Mouse (Mus musculus) right cerebral cortex, postnatal 25 days (tissue): ENCODE measurements around the gene Tpd52l2.

Experiments
- DNase-seq: peaks from one replicate; pipeline ENCODE4 v3.0.0; 2022

Gene Tpd52l2

GRCm38 (mm10) chr2:181496831-181497547, at the start of gene Tpd52l2:
Tpd52l2 (plus strand) TSS chr2:181497142.
- DNase-seq: peak; percentile 88

- no peak for DNase-seq
Observed at GRCm38 (mm10) chr2:181452181-181452580, 44.8 kb upstream of the Tpd52l2 start.

GRCm38 (mm10) chr2:181453274-181453673, 43.7 kb upstream of the Tpd52l2 start:
- DNase-seq: no peak

GRCm38 (mm10) chr2:181455899-181456298, 41.0 kb upstream of the Tpd52l2 start:
- DNase-seq: no peak

GRCm38 (mm10) chr2:181457831-181458230, 39.1 kb upstream of the Tpd52l2 start:
- no peak for DNase-seq

- peak; percentile 17 for DNase-seq
Observed at GRCm38 (mm10) chr2:181458411-181459152, 38.4 kb upstream of the Tpd52l2 start.

- DNase-seq: peak; percentile 76
Observed at GRCm38 (mm10) chr2:181459153-181459672, 37.7 kb upstream of the Tpd52l2 start, which contains the start of gene Zbtb46. Zbtb46 (minus strand) TSS chr2:181459426.

- DNase-seq: peak; percentile 31
Observed at GRCm38 (mm10) chr2:181459673-181460621, 37.0 kb upstream of the Tpd52l2 start.

DNA sequence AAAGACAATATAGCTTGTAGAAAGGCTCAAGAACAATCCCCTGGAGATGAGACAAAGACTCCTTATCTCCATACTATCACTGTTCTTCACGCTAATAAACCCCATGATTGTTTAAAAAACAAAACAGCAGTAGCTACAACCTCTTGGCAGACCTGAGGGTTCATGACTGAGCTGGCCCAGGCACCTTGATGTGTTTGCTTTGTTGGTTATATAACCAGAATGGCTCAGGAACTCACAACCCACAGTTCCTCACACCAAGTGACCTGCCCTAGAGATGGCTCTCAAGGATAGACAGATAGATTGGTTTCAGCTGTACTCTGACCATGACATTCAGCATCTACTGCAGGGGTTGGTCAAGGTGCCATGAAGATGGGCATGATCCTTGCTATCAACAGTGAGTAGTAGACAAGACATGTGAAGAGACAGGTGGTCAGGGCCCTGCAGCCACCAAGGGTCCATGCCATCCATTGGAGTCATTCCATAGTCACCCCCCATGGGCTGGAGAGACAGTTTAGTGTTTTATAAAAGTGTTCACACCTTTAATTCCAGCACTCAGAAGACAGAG, 35.3 kb upstream of the Tpd52l2 start:
- DNase-seq: no peak

DNA sequence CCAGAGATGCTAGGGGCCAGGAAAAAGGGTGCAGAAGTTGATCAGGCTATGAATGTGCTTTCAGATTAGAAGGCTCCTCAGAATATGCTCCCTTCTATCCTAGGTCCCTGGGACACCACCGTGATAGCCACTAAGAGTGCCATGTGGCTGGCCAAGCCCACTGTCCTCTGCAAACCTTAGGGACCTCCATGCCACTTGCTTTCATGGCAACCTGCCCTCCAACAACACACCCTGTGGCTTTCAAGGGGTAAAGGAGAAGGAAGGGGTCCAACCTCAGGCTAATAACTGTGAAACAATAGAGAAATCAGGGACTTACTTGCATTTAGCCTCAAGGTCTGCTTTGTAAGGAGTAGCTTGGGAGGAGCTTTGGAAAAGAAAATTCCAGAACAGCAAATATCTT, 34.3 kb upstream of the Tpd52l2 start:
- DNase-seq: no peak

- peak; percentile 51 for DNase-seq
Observed at GRCm38 (mm10) chr2:181463008-181463738, 33.8 kb upstream of the Tpd52l2 start.

DNA sequence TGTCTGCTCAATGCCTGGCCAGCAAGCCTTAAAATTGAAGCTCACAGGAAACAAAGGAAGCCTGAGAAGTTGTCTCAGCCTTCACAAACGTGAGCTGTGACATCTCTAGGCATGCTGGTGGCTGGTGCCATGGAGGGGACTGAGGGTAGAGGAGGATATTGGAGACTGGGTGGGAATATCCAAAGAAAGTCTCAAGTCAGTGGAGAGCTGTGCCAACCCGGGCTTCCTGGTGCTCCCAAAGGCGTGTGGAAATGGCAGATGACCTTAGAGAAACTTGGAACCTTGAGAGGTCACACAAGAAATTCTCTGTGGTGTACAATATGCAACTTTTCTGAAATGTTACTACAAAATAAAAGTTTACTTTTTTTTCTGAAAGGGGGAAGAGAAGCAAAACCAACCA, 31.5 kb upstream of the Tpd52l2 start:
- no peak for DNase-seq

- DNase-seq: no peak
Observed at GRCm38 (mm10) chr2:181470285-181470684, 26.7 kb upstream of the Tpd52l2 start.

DNA sequence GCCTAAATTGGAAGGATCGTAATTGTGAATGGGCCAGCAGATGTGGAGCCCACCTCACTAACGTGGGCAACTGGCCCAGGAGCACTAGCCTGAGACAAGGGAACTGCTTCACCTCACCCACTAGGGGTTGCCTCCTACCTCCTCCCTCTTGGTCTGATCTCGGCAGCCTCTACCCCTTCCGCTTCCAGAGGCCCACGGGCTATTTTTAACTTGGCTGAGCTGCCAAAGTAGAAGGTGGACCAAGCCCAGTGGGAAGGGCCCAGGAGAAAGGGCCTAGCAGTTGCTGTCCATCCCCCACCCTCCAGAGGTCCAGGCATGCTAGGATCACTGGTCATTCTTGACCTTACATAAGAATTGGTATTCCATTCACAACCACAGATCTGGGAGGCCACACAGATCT, 25.7 kb upstream of the Tpd52l2 start:
- no peak for DNase-seq

DNA sequence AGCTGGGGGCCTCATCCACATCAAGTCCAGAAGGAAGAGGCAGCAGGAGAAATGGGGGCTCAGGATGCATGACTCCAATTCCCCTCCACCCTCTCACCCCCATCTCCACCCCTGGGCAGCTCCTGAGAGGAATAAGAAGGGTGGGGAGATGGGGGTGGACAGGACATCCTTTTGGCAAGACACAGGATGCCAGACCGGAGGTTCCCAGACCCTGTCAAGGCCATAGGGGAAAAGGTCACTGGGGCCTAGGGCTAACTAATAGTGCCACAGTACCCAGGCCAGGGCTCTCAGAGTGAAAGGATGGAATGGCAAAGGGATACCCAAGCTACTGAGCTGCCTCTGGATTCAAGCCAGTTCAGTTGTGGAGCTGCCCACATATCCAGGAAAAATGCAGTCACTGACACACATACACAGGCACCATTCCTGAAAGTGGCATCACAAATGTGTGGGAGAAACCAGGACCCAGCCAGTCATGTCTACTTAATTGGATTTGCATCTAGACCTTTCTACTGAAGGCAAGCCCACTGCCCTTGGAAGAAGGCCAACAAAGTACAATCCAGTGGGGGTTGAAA, 24.6 kb upstream of the Tpd52l2 start:
- no peak for DNase-seq

DNA sequence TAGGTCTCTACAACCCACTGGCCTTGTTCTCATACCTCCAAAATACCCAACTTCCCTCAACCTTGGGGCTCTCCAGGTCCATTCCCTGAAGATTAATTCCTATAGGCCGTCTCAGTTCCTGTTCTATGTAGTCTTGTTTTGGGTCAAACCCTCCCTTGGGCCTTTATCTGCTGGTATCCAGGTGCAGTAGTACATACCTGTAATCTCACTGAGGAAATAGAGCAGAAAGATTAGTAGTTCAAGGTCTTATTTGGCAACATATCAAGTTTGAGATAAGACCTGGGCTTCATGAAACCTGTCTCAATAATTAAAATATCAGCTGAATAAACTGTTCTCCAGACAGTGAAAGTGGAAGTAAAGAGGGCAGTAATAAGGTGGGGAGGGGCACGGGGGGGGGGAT, 13.8 kb upstream of the Tpd52l2 start:
- no peak for DNase-seq

DNA sequence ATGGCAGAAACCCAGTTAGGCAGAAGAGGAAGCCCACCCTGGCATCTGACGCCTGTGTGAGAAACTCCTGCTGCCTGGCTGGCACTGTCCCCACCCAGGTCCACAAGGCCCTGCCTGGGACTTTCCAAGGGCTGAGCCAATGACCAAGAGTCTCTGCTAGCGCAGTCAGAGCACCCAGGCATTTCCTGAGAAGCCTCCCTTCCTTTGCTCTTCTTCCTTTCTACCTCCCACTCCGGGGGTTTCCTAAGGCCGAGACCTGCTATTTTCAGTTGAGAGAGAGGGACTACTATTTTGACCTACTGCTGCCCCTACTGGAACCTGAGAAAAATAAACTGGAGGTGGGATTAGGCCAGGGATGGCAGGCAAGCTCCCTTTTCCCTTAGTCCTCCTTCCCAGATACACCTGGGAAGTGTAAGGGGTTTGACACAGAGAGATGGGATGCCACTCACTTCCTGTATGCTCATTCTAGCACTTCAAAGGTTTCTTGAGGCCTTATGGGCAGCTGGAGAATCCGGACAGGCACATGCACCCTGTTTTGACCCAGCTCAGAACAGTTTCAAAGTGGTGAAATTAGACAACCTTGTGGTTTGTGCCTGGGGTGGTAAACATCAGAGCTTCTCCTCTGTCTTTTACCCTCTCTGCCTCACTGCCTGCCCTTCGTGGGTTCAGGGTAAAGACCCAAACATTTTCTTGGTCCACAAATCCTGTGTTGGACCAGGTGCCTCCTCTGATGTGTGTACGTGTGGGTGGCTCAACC, 13.2 kb upstream of the Tpd52l2 start:
- no peak for DNase-seq

- no peak for DNase-seq
Observed at GRCm38 (mm10) chr2:181484456-181485233, 12.3 kb upstream of the Tpd52l2 start.

DNA sequence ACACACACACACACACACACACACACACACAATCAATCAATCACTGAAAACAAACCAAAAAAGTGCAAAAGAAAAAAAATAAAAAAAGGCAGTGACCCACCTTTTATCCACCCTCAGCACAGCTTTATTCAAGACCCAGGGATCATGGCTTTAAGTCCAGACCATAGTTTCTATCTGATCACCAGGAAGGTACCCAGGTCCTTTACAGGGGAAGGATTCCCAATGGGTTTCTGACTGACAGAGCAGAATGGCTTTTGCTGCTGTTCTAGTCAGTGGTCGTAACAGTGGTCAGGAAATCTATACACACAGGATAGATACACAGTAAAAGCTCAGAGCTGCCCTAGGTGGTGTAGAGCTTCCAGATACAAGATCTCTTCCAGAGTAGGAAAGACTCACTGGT, 11.2 kb upstream of the Tpd52l2 start:
- DNase-seq: no peak
